Mouse (Mus musculus) kidney, postnatal 14 days (tissue): ENCODE measurements around the gene Neurl4.
"Not testable (repeated sequence)": the region's sequence is repeated elsewhere in the genome, so short reads cannot be mapped to it uniquely, and the experiment has no call there.

Experiments
- DNase-seq: peaks from one replicate; pipeline ENCODE4 v3.0.0; 2022; ENCODE audit warnings: mixed read lengths

Gene Neurl4

GRCm38 (mm10) chr11:69934681-69935080 lies 33.8 kb downstream of the Neurl4 start:
- no peak for DNase-seq

- DNase-seq, result peak; percentile 94
Observed at GRCm38 (mm10) chr11:69935137-69935879, 34.4 kb downstream of the Neurl4 start, which contains the start of gene Ybx2. Gene Ybx2 (plus strand): TSS chr11:69935796.

GRCm38 (mm10) chr11:69936156-69936555 lies 35.3 kb downstream of the Neurl4 start:
- DNase-seq, result peak; percentile 53

GRCm38 (mm10) chr11:69936714-69937347 lies 36.0 kb downstream of the Neurl4 start:
- DNase-seq, result peak; percentile 47

DNA sequence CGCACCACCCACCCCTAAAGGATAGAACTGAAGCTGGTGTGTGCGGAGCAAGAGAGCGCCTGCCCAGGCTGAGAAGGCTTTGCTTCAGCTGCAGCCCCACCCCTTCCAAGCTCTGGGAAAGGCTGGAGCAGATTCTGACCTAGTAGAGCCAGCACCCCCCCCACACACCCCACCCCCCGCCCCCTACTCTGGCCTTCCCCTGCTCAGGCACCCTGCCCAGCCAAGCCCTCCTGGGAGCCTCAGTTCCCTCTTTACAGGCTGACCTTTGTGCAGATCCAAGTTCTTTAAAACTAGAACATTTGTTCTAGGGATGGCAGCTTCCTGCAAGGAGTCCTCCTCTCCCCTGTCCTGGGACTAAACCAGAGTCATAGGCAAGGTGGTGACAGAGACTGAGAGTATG lies 36.5 kb downstream of the Neurl4 start:
- peak; percentile 59 for DNase-seq

DNA sequence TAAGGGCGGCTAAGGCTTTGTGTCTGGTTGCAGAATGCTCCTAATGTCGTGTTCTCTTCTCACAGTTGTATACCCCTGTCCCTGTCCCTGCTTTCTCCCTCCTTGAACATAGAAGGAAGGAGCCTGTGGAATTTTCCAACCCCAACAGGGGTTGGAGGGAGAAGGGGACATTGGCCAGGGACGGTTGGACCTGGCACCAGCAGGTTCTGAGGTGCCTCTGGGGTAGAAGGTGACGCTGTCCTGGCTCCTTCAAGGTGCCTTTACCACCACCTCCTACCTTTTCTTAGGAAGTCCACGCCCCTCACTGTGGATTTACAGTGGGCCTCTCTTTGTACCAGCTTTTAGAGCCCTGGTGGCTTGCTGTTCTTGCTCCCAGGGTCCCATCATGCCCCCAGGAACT lies 37.0 kb downstream of the Neurl4 start:
- peak; percentile 37 for DNase-seq

DNA sequence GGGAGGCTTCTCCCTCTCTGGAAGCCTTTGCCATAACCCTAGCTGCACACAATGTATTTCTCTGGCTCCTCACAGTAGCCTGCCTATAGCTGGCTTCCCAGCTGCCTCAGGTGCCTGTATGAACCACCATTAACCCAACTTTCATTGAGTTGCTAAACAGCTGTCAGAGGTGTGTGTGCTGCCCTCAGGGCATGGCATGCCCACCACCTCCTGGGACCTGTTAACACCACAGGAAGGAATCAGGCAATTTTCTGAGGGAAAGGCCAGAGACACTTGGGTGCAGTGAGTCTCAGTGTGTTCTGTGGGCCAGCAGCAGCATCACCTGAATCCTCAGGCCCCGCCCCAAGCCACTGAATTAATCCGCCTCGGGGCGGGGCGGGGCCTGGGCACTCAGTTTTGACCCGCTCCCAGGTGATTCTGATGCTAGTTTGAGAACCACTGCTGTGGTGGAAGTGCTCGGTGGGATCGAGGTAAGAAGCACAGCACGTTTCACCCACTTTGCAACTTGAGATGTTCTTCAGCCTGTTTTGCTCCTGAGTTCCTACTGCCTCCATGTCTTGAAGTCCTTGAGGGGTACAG lies 37.6 kb downstream of the Neurl4 start:
- peak; percentile 34 for DNase-seq

GRCm38 (mm10) chr11:69939181-69939580 lies 38.3 kb downstream of the Neurl4 start:
- DNase-seq, result no peak

DNA sequence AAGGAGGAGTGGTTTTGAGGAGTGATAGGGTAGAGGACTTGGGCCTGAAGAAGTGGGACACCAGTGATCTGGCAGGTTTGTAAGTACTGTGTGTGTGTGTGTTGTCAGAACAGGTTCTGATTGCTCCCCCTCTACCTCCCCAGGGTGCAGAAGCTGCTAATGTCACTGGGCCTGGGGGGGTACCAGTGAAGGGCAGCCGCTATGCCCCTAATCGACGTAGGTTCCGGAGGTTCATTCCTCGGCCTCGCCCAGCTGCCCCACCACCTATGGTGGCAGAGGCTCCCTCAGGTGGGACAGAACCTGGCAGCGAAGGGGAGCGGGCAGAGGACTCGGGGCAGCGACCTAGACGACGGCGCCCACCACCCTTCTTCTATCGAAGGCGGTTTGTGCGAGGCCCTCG lies 38.9 kb downstream of the Neurl4 start:
- no peak for DNase-seq

DNA sequence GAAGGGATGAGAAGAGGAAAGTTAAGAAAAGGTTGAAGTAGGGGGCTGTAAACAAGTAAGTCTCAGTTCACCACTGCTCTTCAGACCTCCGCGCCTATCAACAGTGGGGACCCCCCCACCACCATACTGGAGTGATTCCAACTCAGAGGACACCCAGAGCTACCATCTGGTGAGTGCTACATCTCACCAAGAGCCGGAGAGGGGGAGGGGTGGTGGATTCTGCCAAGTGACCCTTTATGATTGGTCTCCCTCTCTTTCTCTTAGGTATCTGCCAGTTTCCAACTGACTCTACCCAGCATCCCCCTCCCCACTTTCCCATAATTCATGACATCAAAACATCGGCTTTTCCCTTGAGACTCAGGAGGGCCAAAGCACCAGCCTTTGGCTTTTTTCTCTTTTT lies 40.1 kb downstream of the Neurl4 start:
- no peak for DNase-seq

DNA sequence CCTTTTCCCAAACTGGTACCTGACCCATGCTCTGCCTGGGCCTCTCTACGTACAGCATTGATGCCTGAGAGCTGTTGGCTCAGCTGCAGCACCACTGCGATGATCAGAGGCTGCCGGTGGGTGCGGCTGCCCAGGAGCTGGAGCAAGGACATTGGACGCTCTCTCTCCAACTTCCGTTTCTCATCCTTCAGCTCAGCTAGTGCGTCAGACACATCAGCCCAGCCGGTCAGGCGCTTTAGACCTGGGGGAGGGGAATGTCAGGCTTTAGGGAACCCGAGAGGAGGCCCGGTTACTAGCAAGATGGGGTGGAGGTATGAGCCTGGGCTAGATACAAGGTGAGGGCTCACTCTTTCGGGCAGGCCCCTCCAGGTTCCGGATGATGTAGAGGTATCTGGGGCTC lies 44.3 kb downstream of the Neurl4 start:
- no peak for DNase-seq

GRCm38 (mm10) chr11:69945997-69946891 lies 45.4 kb downstream of the Neurl4 start:
- no peak for DNase-seq

GRCm38 (mm10) chr11:69947337-69948065 lies 46.6 kb downstream of the Neurl4 start:
- DNase-seq, result peak; percentile 72

DNA sequence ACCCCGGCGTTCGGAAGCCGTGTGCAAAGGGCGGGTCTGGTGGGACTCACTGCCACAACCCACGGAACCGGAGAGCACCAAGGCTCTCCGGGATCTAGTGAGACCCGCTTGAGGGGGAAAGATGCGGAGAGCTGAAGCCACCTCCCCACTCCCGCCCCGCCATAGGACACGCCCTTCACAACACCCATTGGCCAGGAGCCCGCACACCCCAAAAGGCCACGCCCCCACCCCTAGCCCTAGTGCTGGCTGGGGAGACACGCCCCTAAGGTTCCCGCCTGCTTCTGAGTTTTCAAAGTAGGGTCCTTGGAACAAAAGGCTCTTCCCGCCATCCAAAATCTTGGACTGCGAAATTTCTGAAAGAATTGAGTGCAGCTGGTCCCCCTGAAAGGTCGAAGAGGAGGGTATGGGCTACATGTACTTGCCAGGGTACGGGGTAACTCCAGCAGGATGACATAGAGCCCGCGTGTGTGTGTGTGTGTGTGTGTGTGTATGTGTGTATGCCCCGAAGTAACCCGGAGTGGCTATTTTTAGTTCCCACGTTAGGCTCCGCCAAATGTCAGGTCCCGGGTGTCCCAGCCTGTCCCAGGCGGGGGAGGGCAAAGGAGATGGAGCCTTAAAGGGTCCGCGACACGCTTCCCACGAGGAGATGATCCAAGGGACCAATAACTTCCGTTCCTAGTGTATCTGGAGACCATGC lies 47.3 kb downstream of the Neurl4 start, which contains the start of gene Slc2a4:
Gene Slc2a4, minus strand, starts transcription at position 123 of the 697 bp plus-strand sequence.
- DNase-seq, result peak; percentile 95

- DNase-seq, result peak; percentile 92
Observed at GRCm38 (mm10) chr11:69948763-69949150, 47.9 kb downstream of the Neurl4 start.

DNA sequence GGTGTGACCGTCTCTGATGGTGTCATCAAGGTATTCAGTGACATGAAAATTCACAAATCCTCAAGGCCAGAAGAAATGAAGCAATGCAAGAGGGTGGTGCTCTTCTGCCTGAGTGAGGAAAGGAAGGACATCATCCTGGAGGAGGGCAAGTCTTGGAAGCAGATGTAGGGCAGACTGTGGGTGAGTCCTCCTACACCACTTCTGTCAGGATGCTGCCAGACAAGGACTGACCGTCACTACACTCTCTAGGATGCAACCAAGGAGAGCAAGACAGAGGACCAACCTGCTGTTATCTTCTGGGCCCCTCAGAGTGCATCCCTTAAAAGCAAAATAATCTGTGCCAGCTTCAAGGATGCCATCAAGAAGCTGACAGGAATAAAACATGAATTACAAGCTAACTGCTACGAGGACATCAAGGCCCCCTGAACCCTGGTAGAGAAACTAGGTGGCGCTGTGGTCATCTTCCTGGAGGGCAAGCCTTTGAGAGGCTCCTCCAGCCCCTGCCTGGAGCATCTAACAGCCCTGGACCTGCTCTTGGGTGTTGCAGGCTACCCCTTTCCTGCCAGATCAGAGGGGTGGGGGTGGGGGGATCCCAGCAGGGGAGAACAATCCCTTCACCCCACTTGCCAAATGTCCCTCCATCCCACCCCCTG lies 50.1 kb downstream of the Neurl4 start:
- DNase-seq, result no peak

GRCm38 (mm10) chr11:69952274-69952673 lies 51.4 kb downstream of the Neurl4 start:
- no peak for DNase-seq

DNA sequence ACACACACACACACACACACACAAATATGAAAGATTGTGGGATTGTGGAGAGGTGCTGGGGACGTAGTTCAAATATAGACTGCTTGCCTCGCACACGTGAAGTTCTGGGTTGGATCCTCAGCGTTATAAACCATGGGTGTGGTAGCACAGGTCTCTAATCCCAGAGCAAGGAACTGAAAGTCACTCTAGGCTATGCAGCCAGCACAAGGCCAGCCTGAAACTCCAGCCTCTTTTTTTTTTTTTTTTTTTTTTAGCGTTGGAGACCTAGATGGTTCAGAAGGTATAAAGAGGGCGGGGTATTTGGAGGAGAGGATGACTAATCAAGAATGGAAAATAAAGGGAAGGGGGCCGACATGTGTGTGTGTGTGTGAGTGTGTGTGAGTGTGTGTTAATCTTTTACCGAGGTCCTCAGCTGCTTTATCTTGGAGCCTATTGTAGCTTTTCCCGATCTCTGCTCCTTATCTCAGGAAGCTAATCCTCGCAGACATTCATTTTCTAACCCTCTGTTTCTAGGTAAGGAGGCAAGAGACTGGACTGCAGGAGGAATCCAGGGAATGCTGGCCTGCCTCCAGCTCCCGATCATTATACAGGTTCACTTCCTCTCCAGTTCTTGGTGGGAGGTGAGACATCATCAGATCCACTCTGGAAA lies 52.5 kb downstream of the Neurl4 start:
- no peak for DNase-seq

- DNase-seq, result not testable (repeated sequence)
Observed at GRCm38 (mm10) chr11:69955618-69956017, 54.7 kb downstream of the Neurl4 start.

- no peak for DNase-seq
Observed at GRCm38 (mm10) chr11:69956218-69956617, 55.3 kb downstream of the Neurl4 start.
